Mouse (Mus musculus) activated CD4-positive, CD25-positive, alpha-beta regulatory T cell, adult 4 months (primary cell): ENCODE measurements around the gene Jdp2. TPM values are rescaled to one million over a fixed set of nuclear protein-coding genes. Genes with fewer than 3 reads are reported as not detected.
A peak's percentile ranks its signal among the peaks of the same experiment; 100 is the strongest.
"Not testable (repeated sequence)": the region's sequence is repeated elsewhere in the genome, so short reads cannot be mapped to it uniquely, and the experiment has no call there.

Source experiments
- ATAC-seq: one replicate; pipeline ENCODE4 v1.8.0; 2017
- polyA plus RNA-seq, 2 experiments: library from polyadenylated mRNA; unstranded; fragments of 100-300 nt; shearing (Covaris generic); gene quantifications; one replicate each; pipeline ENCODE4 v1.2.1; 2017

The Jdp2 gene
- polyA plus RNA-seq, 2 experiments from 2014 or later, result not detected

DNA sequence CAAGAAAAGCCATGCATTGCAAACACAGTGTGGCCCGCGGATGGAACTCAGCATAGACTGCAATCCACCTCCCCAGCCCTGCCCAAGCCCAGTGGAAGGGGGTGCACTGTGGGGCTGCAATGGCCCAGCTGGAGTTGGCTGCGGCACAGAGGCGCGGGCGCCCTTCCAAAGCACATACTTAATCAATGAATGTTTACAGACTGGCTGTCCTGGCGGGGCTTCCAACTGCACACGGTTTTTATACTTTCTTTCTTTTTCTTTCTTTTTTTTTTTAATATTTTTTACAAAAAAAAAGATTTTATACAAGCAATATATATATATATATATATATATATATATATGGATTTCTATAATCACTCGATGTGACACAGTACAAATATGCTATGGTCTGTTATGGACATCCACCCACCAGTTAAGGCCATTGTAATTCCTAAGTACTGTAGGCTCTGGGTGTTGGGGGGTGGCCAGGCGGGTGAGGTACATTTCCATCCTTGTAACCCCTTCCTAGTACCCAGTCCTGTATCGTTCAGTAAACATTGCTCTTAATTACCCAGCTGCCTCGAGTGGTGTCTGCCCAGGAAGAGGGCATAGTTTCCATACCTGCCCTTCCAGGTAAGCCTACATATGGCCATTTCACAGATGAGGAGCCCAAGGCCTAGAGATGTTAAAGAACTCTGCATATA is 40.6 kb downstream of the Jdp2 start:
- no peak for ATAC-seq

DNA sequence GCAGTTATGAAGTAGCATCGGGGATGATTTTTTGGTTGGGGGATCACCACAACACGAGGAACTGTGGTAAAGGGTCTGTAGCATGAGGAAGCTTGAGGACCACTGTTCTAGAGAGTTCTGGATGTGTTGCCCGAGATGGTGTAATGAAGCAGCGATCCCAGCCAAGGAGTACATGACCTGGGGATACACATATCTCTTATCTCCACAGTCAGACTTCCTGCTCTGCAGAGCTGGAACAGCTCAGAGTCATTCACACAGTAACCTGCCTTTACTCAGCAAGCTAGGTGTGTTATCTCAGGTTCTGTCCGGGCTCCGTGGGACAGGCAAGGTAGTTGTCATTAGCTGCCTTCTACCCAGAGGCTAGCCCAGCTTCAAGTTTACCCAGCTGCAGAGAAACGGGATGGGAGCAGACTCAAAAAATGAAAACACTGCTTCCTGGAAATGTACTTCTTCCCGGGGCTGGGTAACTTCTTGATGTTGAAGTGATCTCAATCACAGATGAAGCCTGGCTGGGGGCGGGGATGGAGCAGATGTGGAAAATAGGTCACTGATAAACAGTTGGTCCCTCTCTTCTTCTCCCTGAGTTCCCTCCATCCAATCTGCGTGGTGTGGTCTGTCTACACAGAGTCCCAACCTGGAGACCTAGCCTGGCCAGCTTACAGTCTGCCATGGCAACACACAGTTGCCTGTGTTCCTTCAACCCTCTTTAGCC is 42.2 kb downstream of the Jdp2 start:
- ATAC-seq, result peak; percentile 40

DNA sequence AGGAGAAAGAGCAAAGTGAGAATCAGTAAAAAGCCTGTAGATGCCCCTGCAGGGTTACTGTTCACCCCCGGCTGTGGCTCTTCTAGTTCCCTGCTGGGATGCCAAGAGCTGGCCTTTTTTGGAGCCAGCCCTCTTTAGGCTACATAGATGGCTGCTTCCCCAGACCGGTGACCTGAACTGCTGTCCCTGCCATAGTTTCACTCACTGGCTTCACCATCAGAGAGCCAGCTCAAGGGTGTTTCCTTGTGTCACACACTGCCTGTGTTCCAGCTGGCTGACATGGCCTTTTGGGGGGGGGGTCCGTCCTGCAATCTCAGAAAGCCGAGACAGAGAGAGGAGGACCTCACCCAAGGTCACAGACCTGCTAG is 42.7 kb downstream of the Jdp2 start:
- ATAC-seq, result no peak

DNA sequence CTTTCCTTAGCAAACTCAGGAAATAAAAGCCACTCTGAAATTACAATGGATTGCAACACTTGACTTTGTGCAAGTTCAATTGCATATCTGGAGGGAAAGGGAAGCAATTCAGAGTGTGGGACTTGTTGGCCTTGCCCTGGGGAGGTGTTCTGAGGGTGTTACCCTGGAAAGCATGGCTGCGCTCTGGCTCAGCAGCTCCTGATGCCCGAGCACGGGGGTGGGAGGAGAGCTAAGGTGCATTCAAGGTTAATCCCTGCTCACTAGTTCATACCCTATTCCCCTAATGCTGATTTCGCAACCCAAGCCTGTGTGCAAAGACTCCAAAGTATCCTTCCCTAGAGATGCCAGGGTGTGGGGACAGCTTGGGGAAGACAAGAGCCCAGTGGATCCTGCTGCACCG is 44.9 kb downstream of the Jdp2 start:
- no peak for ATAC-seq

DNA sequence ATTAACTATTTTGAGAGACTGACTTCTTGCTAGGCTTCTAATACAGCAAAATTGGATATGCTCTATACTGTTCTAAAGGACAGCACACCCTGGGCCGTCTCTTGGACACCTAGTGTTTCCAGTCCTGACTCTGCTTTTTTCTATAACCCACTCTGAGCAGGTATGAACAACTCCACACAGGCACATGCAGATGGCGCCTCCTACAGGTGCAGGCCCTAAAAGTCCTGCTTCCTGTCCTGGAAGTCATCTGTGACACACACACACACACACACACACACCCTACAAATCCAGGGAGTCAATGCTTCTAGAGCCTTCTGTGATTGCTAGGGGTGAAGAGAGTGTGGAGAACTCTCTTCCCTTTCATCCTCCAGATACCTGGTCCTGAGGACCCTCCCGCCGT is 46.8 kb downstream of the Jdp2 start:
- ATAC-seq, result no peak

DNA sequence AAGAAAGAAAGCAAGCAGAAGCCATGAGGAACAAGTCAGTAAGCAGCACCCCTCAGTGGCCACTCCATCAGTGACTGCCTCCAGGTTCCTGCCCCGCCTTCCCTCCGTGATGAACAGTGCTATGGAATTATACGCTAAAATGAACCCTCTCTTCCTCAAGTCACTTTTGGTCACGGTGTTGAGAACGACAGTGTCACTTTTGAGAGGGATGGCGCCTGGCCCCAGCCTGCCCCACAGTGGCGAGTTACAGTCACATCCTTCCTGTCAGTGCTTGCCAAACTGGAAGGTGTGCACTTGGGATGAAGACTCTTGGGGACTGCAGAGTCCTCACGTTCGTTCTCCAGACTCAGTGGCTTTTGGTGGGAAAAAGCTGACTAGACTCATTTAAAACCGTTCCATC is 48.5 kb downstream of the Jdp2 start:
- ATAC-seq, result peak; percentile 59

DNA sequence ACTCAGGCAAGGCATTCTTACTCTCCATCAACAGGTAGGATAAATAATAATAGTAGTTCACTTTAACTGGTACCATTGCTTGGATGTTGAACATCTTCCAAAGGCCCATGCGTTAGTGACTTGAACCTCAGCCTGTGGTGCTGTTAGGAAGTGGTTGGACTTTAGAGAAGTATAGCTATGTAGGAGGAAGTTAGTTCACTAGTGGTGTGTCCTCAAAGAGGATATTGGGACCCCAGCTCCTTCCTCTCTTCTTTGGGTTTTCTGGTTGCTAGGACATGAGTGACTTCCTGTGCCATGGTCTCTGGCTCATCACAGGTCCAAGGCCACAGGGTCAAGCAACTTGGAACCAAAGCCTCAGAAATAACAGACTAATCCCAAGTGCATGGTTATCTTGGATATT is 49.1 kb downstream of the Jdp2 start:
- no peak for ATAC-seq

DNA sequence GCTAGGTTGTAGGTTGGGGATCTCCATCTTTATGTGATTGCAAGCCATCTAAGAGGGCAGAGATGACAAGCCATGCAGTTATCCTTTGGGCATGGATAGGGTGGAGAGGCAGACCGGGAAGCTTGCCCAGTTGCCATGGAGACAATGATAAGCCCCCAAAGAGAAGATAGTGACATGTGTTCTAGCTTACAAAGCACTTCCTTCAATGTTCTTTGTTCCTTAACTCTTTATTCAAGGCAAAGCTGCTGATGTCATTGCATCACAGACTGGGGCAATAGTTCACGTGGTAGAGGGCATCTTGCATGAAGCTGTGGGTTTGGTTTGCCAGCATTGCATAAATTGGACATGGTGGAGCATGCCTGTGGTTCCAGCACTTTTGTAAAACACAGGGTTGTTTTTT is 60.5 kb downstream of the Jdp2 start:
- ATAC-seq, result no peak

DNA sequence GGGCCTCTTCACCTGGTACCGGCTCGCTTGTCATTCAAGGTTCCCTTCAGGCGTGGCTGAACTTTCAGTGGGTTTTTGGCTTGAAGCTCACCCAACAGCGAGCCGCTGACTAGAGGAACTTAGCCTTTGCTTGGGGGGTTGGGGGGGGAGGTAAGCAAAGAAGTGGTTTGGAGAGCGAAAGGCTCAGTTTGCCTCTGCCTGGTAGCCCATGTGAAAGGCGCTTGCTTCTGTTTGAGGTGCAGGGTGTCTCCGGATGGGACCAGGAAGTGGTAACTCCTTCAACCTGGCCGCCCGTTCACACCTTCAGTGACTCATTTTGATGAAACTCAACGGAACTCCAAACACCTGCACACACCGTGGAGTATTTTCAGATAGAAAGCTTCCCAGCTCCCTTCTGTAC is 62.0 kb downstream of the Jdp2 start:
- peak; percentile 85 for ATAC-seq

DNA sequence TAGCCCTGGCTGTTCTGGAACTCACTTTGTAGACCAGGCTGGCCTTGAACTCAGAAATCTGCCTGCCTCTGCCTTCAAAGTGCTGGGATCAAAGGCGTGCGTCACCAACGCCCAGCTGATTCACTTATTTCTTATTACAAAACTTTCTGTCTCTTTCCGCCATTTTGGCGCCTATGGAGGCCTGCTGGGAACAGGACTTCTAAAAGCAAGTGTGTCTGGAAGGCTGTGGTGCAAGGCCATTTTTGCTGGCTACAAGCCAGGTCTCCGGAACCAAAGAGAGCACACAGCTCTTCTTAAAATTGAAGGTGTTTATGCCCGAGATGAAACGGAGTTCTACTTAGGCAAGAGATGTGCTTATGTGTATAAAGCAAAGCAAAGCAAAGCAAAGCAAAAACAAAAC is 63.4 kb downstream of the Jdp2 start:
- ATAC-seq, result not testable (repeated sequence)

DNA sequence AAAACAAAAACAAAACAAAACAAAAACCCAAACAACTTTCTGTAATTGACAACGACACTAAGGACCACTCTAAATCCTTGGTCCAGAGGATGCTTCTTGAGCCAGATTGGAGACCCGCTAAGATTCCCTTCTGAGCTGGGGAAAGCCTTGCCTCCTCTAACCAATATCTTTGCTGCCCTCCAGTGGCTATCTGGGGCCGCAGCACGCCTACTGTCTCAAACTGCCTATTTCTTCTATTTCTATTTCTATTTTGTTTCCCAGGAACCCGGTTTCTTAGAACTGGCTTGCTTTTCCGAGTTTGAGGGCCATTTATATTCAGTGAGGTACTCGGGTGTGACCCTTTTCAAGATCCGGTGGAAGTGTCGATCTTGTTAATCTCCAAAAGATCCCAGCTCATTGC is 64.1 kb downstream of the Jdp2 start:
- ATAC-seq, result peak; percentile 50

DNA sequence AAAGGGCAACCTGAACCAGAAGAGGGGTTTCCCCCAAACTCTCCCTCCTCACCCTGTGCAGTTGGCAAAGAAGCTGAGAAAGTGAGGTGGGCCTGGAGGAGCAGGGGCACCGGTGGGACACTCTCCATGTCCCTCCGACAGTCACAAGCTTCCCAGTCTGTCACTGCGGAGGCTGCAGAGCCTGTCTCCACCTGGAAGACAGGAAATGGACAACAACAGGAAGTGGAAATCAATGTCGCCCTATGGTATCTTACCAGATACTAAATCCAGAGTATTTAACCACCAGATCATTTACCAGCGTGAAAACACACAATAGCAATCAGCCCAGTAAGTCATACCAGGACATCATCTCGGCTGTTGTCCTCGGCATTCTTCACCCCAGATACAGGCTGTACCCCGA is 67.3 kb downstream of the Jdp2 start:
- ATAC-seq, result peak; percentile 47

DNA sequence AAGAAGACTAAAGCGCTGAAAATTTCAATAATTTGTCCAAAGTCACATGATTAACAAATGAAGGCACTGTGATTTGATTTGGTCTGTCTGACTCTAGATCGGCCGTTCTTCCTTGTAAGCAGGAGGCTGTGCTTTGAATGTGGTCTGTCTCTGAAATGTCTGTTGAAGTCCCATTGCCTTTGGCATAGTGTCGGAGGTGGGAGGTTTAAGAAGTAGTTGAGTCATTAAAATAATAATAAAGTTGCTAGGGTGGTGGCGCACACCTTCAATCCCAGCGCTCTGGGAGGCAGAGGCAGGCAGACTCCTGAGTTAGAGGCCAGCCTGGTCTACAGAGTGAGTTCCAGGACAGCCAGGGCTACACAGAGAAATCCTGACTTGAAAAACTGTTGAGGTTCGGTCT is 68.2 kb downstream of the Jdp2 start:
- ATAC-seq, result no peak

DNA sequence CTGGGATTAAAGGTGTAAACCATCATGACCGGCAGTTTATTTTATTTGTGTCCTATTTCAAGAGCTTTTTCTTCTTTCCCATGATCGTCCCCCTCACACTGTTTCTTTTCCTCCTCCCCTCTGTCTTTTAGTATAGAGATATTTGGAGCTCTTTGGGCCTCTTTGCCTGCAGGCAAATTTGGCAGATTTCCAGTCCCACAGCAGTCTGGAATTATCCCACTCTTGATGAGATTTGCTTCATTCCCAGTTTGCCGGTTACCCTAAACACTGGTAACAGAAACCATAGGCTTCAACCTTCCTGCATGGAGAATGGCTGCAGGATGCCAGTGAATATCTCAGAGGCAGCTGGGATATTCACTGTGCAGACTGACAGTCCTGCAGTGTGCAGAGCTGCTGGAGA is 69.9 kb downstream of the Jdp2 start:
- no peak for ATAC-seq

DNA sequence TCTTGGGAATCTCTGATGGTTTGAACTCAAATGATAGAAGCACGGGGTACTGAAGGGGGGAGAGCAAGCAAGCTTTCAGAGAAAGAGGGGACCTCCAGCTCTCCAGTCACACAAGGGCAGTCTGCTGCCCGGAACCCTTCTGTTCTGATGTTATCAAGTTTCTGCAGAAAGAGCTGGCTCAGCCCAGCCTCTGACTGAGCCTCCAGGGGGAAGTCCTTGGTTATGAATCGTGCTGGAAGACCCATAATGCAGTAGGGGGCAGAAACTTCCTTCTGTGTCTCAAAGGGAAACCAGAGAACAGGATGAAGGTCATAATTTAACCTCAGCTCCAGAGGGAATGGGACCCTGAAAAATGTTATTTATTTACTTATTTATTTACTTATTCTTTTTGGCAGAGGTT is 71.3 kb downstream of the Jdp2 start:
- no peak for ATAC-seq

DNA sequence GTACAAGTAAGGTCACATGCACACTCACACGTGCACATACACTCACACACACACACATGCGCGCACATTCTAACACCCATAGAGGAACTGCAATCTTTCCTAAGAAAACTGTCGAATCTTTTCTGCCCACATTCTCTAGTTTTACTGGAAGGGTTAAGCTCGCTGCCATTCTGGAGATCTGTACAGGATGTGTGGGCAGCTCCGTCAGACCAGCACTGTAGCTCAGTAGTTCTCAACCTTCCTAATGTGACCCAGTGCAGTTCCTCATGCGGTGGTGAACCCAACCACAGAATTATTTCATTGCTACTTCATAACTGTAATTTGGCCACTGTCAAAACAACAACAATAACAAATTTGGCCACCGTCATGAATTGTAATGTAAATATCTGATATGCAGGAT is 75.1 kb downstream of the Jdp2 start:
- ATAC-seq, result no peak

DNA sequence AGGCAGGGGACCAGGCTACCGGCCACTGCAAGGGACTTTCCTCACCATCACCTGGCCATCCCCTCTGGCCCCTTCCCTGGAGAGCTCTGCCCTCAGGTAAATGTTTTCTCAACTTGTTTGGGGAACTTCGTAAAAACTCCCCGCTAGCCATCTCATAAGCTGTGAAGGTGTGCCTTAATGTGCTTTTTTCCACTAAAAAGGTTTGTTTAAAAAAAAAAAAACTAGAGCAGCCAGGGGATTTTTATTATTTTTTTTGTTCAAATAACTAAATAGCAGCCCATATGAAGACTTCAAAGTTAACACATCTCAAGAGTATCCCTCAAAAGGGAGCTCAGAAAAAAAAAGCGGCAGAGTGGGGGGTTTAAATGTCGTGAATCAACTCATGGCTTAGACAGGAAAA is 80.3 kb downstream of the Jdp2 start:
- no peak for ATAC-seq

DNA sequence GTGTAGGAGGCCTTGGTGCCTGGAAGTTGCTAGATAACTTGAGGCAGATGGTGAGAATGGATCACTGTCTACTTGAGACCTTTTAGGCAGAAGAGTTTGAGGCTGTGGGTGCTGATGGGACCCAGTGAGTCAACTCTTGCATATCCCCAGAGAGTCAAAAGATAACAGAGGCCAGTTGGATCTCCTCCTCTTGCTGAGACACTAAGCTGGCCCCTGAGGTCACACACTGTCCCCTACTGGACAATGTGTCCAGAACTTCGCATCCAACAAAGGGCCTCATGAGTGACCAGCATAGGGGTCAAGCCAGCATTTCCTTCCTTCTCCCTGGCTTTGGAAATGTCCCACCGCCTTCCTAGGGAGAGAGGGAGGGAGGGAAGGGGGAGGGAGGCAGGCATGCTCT is 81.0 kb downstream of the Jdp2 start:
- no peak for ATAC-seq

DNA sequence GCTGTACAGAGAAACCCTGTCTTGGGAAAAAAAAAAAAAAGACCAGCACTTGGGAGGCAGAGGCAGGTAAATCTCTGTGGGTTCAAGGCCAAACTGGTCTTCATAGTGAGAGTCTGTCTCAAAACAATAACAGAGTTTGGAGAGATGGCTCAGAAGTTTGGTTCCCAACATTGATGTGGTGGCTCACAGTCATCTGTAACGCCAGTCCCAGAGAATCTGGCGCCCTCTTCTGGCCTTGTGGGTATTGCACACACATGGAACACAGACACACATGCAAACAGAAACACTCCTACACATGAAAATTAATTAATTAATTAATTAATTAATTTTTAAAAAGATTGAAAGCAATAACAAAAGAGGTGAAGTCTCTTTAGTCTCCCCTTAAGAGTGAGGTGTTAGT is 83.5 kb downstream of the Jdp2 start:
- no peak for ATAC-seq

DNA sequence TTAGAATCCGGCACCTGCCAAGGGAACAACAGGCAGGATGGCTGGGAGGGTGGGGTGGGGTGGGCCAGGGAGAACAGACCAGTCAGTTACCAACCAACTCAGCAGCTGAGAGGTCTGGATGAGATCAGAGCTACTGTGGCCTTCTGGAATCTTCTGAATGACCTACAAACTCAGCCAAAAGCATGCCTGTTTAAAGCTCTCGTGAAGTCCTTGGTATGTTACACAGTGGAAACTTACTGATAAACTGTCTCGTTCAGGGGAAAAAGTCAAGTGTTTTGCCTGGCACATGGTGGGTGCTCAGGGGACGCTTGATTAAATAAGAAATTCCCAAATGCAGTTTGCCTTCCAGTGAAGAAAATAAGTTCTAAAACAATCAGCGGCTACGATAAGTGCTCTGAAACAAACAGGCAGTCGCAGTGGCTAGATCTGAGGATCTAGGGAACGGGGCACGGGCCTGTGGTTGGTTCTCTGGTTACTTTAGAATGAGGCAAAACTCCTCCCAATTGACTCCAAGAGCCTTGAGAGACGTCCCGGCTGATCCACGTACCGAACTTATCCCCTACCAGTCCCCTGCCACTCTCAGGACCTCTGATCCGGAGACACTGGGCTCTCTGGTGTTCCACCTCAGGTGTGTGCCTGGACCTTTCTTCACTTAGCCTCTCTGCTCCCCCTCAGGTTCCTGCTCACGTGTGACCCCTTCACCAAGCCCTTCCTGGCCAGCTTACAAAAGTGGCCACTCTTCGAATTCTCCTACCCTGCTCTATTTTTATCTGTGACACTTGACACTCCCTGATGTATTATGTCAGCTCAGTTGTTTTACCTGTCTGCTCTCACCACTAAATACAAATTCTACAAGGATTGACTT is 85.8 kb downstream of the Jdp2 start:
- no peak for ATAC-seq

DNA sequence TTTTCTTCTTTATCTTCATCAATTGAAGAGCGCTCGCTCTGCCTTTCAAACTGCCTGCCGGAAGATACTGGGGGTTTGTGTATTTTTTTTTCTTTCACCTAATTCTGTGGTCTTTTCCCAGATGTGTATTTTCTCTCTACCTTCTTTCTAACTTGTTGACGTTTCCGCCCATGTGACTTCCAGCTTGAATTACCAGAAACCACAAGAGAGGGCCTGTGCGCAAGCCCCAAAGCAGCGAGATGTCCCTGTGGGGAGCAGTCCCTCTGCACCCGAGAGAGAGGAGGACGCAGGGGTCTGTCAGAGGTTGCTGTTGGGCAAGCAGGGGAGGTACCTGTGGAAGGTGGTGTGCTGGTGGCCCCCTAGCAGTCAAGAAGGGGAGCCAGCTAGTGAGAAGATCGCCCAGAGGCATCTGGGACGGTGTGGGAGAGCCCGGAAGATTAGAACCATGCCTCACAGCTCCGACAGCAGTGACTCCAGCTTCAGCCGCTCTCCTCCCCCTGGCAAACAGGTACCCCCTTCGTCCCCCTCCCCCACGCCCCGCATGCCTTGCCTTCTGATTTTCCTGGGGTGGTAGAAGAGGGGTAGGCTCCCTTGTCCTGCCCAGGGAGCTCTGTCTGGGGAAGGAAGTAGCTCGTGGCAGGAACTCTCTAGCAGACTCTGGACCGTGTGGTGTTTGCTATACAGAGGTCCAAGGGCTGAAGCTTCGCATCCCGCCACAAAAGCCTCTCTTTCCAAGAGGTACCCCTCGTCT is 87.8 kb downstream of the Jdp2 start, which contains the start of gene Batf:
Batf (plus strand) TSS at position 204 of the 751 bp plus-strand sequence.
- peak; percentile 83 for ATAC-seq

DNA sequence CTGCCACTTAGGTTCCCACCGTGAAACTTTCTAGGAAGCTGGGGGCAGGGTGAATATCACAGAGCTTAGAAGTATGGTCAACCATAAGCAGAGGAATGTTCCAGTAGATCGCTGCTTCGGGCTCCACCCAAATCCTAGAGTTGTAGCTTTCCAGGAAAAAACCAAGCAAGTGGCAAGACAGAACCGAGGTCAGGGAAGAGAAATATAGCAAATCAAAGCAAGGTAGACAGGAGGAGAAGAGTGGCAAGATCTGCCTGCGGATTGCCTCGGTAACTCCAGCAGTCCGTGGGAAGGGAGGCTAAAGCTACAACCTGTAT is 88.3 kb downstream of the Jdp2 start:
- ATAC-seq, result no peak

DNA sequence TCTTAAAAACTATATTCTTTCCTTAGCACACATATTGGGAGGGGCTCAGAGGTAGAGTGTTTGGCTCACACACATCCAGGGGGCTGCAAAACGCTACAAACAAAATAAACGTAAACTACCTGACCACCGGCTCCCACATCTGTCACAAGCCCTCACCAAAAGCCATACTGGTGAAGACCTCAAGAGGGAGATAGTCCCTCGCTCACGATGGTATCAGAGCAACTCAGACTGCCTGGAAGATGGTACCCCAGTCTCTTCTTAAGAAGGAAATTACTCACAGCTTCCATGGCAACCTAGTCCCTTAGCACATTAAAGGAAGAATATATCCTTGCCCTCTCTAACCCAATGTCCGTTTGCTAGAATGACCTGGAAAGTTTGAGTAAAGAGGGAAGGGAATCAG is 89.0 kb downstream of the Jdp2 start:
- peak; percentile 38 for ATAC-seq
